Mouse (Mus musculus) bone marrow macrophage, adult 2 months (primary cell): Measurements from ENCODE around the gene Galk2. TPM values are rescaled to one million over a fixed set of nuclear protein-coding genes. Genes with fewer than 3 reads are reported as not detected.
A peak's percentile ranks its signal among the peaks of the same experiment; 100 is the strongest.

Experiments
- H3K27ac ChIP-seq: 2 replicates; pipeline ENCODE4 v1.5.1; 2012; ENCODE audit warnings: low read depth, low read length; ENCODE audit not compliant: insufficient read depth
- H3K4me1 ChIP-seq: 2 replicates; pipeline ENCODE4 v1.6.1; 2012; ENCODE audit warnings: low read length; ENCODE audit not compliant: control insufficient read depth, insufficient read depth
- H3K4me3 ChIP-seq: 2 replicates; pipeline ENCODE4 v1.5.1; 2012; ENCODE audit warnings: mild to moderate bottlenecking, low read length, moderate library complexity; ENCODE audit not compliant: insufficient read depth
- CTCF ChIP-seq: IDR thresholded peaks from 2 replicates; pipeline ENCODE4 v1.5.1; 2012; ENCODE audit warnings: low read depth, mild to moderate bottlenecking, low read length, moderate library complexity
- POLR2A ChIP-seq: IDR thresholded peaks from 2 replicates; pipeline ENCODE4 v1.6.1; 2012; ENCODE audit warnings: mild to moderate bottlenecking, low read depth, low read length, borderline replicate concordance
- polyA plus RNA-seq: library from polyadenylated mRNA; stranded (reverse); fragments of >200 nt; gene quantifications from 2 replicates; pipeline ENCODE4 v1.2.4, GENCODE M21; 2012; ENCODE audit not compliant: missing spikeins, insufficient read depth, insufficient read length

Gene Galk2
- polyA plus RNA-seq, 1 experiment = 68.7 TPM

DNA sequence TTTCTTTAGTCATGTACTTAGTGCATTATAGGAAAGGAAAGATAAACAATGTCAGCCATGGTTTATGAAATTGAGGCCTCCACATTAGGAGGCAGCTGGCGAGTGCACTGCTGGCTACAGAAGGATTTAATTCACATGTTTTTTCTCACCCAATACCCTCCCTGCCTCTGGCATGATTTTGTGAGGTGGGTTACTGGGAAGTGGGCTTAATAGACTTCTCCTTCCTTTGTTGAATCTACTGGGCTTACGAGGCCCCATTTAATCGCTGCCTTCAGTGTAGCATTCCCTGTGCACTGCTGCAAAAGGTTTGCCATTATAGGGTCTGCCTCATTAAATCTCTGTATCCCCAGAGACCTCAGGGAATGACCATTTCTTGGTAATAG, 58.4 kb downstream of the Galk2 start:
- TF ChIP-seq CTCF (no peak), POLR2A (no peak)
- Histone ChIP-seq H3K4me1 (peaks cover 2% of the 10 kb centered on the region; the same call in 1 of the 2 replicates), H3K4me3 (no peak overlapping the region), H3K27ac (no peak overlapping the region)

DNA sequence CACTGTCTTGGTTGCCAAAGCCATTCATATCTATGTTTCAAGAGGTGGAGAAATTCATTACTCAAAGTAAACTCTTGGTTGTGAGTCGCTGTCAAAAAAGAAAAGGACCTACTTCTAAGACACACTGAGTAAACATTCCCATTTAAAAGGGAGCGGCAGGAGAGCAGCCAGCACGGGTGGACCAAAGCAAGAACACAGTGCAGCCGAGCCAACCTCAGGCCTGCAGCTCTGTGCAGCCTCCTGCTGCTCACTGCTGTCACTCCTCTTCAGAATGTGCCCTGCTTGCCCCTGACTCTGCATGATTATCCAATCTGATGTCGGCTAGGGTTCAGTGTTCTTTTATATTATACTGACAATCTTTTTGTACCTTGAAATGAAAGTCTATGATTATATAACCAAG, 62.4 kb downstream of the Galk2 start:
- H3K4me1 ChIP-seq = peaks cover 2% of the 10 kb centered on the region; the same call in 1 of the 2 replicates
- no peak overlapping the region for H3K27ac ChIP-seq
- no peak overlapping the region for H3K4me3 ChIP-seq
- TF ChIP-seq CTCF (no peak), POLR2A (no peak)

DNA sequence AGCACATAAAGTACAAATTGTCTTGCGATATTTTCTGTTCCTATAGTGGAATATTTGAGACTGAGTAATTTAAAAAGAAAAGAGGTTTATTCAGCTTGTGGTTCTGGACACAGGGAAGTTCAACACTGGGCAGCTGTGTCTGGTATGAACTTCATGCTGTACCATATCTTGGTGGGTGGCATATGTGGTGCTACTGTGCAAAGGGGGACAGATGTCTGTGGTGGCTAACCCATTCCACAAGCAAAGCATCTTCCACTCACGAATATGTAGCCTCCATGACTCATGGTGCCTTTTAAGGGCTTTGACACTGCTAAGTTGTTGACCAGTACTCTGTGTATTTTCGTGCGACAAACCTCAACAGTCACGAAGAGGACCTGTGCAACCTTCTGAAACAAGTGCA, 63.2 kb downstream of the Galk2 start:
- Histone ChIP-seq H3K4me1 (peaks cover 2% of the 10 kb centered on the region; the same call in 1 of the 2 replicates), H3K4me3 (no peak overlapping the region), H3K27ac (no peak overlapping the region)
- TF ChIP-seq POLR2A (no peak), CTCF (no peak)

DNA sequence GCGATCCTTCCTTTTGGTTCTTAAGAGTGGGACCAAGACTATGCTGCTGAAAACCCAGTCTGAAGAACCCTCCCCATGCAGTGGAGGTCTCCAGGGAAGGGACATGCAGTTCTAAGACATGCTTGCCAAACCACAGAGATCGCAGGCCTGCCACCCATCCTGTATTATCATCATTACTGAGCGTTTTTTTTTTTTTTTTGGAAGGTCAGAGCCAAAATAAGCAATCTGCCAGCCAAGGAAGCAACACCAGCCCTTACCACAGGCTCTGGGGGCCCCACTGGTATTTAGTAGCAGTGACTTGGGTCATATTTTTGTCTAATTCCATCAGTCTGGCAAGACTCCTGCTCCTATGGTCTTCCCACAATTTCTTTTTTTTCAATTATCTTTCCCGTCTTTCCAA, 64.0 kb downstream of the Galk2 start:
- TF ChIP-seq CTCF = no peak
- TF ChIP-seq POLR2A = no peak
- H3K27ac ChIP-seq = no peak overlapping the region
- no peak overlapping the region for H3K4me3 ChIP-seq
- peaks cover 2% of the 10 kb centered on the region; the same call in 1 of the 2 replicates for H3K4me1 ChIP-seq

DNA sequence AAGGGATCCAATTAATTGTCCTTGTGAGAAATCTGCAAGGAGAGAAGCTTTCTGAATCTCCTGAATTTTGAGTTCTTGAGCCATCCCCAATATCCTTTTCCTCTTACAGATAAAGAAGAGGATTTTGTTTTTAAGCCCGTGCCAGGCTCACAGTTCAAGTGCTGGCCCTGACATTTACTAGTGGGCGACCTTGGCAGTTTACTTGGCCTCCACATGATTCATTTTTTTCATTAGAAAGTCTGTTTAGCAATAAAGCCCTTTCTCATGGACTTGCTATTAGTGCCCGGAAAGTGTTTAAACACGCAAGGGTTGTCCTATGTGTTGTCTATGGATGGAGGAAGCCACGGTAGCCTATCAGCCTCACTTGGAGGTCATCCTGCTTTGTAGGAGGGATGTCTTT, 64.4 kb downstream of the Galk2 start:
- no peak overlapping the region for H3K4me3 ChIP-seq
- peaks cover 2% of the 10 kb centered on the region; the same call in 1 of the 2 replicates for H3K4me1 ChIP-seq
- no peak overlapping the region for H3K27ac ChIP-seq
- TF ChIP-seq POLR2A = no peak

DNA sequence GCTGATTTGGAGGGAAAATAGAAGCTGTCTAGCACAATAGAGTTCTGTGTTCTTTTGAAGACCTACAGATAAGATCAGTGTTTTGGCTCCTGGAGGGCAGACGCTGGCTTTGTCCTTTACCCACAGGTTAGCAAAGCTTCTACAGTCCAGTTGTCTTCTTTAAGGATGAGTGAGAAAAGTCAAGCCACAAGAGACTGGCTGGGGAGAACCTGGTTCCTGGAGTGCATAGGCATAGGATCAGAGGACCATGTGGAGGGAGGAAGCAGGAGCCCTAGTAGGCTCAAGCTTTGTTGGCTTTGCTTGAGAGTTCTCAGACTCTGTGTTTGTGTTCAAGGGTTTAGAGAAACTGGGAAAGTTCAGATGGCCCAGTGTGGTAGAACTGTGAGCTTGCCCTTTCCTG, 65.6 kb downstream of the Galk2 start:
- Histone ChIP-seq H3K27ac (no peak overlapping the region), H3K4me3 (no peak overlapping the region), H3K4me1 (peaks cover 7% of the 10 kb centered on the region)
- TF ChIP-seq CTCF (no peak), POLR2A (no peak)

DNA sequence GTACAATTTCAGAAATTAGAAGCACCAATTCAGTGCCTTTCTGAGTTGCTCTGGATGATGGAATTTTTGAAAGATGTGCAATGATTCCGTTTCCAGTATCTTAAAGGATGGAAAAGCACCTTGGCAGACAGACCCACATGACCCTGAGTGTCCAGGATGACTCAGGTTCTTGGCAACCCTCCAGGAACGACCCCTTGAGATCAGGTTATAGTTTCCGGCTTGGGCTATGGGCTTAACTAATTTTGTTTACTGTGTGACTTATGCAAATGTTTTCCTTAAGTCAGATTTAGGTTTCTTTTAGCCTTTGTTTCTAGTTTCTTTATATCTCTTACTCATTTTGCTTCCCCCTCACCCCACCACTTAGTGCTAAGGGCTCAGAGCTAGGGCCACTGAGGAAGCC, 66.2 kb downstream of the Galk2 start:
- H3K4me3 ChIP-seq = no peak overlapping the region
- H3K27ac ChIP-seq = no peak overlapping the region
- peaks cover 10% of the 10 kb centered on the region for H3K4me1 ChIP-seq
- TF ChIP-seq CTCF = no peak
- no peak for TF ChIP-seq POLR2A

DNA sequence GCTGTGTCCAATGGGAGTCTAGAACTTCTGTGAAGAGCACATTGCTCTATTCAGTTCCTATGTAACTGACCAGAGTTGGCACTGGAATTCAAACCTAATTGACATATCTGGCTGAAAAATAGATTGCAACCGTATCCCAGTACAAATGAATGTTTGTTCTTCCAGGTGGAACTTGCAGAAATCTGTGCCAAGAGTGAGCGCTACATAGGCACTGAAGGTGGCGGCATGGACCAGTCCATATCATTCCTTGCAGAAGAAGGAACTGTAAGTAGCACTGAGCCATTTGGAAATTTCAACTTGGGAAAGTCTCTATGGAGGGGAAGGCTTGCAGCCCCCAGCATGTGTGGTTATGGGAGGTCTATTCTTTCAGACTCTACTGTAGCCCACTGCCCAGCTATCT, 70.5 kb downstream of the Galk2 start:
- H3K4me3 ChIP-seq = no peak overlapping the region
- TF ChIP-seq POLR2A (no peak), CTCF (no peak)
- 0 out of 2 replicates have a peak overlapping the region, but pooled peaks have one; percentile 3 for H3K27ac ChIP-seq
- peaks cover 31% of the 10 kb centered on the region for H3K4me1 ChIP-seq

DNA sequence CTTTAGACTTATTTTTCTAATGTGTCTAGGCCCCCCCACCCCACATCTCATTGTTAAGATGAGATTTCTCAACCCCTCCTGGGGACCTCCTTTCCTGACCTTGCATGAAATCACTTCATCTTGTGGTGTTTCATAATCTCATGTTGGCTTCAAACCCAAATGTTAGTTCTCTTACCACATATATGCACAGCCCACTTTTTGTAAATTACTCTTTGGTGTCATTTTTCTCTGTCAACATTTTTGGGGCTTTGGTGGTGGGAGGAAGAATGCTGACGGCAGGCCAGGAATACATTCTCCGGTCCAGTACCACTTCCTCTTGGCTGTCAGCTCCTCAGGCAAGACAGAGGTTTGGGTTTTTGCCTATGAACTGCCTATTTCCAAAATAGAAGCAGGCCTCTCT, 71.0 kb downstream of the Galk2 start:
- TF ChIP-seq POLR2A = no peak
- TF ChIP-seq CTCF = no peak
- Histone ChIP-seq H3K4me1 (peaks cover 31% of the 10 kb centered on the region), H3K4me3 (no peak overlapping the region), H3K27ac (0 out of 2 replicates have a peak overlapping the region, but pooled peaks have one; percentile 3)

DNA sequence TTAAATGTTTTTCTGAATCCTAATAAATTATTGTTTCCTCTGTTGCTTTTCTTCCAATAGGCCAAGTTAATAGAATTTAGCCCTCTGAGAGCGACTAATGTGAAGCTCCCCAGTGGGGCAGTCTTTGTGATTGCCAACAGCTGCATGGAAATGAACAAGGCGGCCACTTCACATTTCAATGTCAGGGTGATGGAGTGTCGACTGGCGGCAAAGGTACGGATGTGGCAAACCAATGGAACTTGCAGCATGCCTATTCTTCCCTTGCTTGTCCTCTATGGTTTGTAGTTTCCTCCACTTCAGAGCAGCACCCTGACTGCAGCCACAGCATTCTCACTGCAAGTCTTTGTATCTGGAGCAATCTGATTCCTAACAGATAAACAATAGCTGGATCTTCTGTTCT, 72.3 kb downstream of the Galk2 start:
- Histone ChIP-seq H3K4me1 (peaks cover 31% of the 10 kb centered on the region), H3K4me3 (no peak overlapping the region), H3K27ac (no peak overlapping the region)
- TF ChIP-seq POLR2A = no peak
- no peak for TF ChIP-seq CTCF

DNA sequence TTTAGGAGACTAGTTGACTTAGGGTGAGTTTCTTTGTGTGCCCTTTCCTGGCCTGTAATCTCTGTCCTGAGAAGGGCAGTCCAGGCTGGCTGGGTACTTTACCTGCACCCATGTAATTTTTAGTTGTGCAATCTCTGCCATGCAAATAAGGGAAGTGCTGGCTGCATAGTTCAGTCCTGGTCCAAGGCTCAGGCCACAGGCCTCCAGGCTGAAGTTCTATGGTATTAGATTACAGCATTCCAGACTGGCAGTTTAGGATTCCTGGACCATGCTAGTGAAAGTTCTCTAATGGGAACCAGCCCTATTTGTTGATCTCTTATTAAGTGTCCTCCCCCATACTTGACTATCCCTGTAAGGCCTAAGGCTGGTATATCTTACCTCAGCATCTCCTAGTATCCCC, 73.8 kb downstream of the Galk2 start:
- peaks cover 31% of the 10 kb centered on the region for H3K4me1 ChIP-seq
- no peak overlapping the region for H3K27ac ChIP-seq
- TF ChIP-seq POLR2A (no peak), CTCF (no peak)
- H3K4me3 ChIP-seq = no peak overlapping the region
